Mouse (Mus musculus) cerebellum, adult (tissue): Measurements from ENCODE around the gene Impg2.

Experiments used
- ATAC-seq: cut with Nextera tagmentation; 2 replicates; pipeline ENCODE4 v1.9.2; 2017; ENCODE audit warnings: mild to moderate bottlenecking, moderate library complexity, mixed read lengths; ENCODE audit not compliant: insufficient number of reproducible peaks, low FRiP score, low TSS enrichment

Impg2 gene

GRCm38 (mm10) chr16:56295888-56296648 lies 92.0 kb downstream of the Impg2 start:
- ATAC-seq = no peak; the same call in 1 of the 2 replicates

GRCm38 (mm10) chr16:56298248-56298647 lies 94.1 kb downstream of the Impg2 start:
- no peak for ATAC-seq

- ATAC-seq = no peak
Observed at GRCm38 (mm10) chr16:56298836-56299235, 94.7 kb downstream of the Impg2 start.

GRCm38 (mm10) chr16:56302996-56303395 lies 98.9 kb downstream of the Impg2 start:
- ATAC-seq = no peak

DNA sequence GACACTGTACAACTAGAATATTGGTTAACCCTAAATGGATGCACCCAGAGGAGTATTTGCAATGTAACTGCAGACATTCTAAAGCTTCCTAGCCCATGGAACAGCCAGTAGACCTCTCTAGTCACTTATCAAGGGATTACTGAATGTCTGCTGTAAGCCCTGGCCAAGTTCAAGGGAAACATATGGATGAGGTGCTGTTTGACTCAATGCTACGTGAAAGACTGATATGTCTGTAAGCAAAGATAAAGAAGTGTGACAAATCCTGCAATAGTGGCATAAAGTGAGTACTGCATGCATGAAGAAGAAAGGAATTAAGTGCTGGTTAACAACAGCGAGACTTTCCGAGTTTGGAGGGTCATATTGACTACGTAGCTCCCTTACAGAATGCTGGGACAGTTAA lies 100.1 kb downstream of the Impg2 start:
- ATAC-seq = no peak

GRCm38 (mm10) chr16:56307575-56307974 lies 103.5 kb downstream of the Impg2 start:
- ATAC-seq = no peak

GRCm38 (mm10) chr16:56311291-56311690 lies 107.2 kb downstream of the Impg2 start:
- no peak for ATAC-seq
